Mouse (Mus musculus) forebrain, postnatal 0 days (tissue): ENCODE measurements at regions not wholly inside any gene's neighbourhood (a gene's known extent, or its start where the extent isn't known, plus 50 kb on each side); places are given as distances from the start of the nearest gene placed in this dataset.
A peak's percentile ranks its signal among the peaks of the same experiment; 100 is the strongest.

Experiments
- ATAC-seq: fragments of 200-750 bp; cut with Nextera tagmentation; 2 replicates; pipeline ENCODE4 v1.8.0; 2017; ENCODE audit warnings: mild to moderate bottlenecking, moderate library complexity
- DNase-seq: peaks from one replicate; pipeline ENCODE4 v3.0.0-alpha.2; 2015
- H3K27ac ChIP-seq: fragments of 300-500 bp; sonication (generic); 2 replicates; pipeline ENCODE4 v1.5.1; 2014; ENCODE audit warnings: low read depth, mild to moderate bottlenecking, antibody characterized with exemption, low read length, moderate library complexity, mixed read lengths
- H3K27me3 ChIP-seq: fragments of 300-500 bp; sonication (generic); 2 replicates; pipeline ENCODE4 v1.6.1; 2014; ENCODE audit warnings: mild to moderate bottlenecking, low read length, mixed read lengths; ENCODE audit not compliant: insufficient read depth
- H3K36me3 ChIP-seq: fragments of 300-500 bp; sonication (generic); 2 replicates; pipeline ENCODE4 v1.6.1; 2014; ENCODE audit warnings: mild to moderate bottlenecking, moderate library complexity; ENCODE audit not compliant: insufficient read depth
- H3K4me1 ChIP-seq: fragments of 300-500 bp; sonication (generic); 2 replicates; pipeline ENCODE4 v1.6.1; 2014; ENCODE audit warnings: antibody characterized with exemption; ENCODE audit not compliant: insufficient read depth
- H3K4me2 ChIP-seq: fragments of 300-500 bp; sonication (generic); 2 replicates; pipeline ENCODE4 v1.6.1; 2014; ENCODE audit warnings: low read depth, mild to moderate bottlenecking, moderate library complexity
- H3K4me3 ChIP-seq: fragments of 300-500 bp; sonication (generic); 2 replicates; pipeline ENCODE4 v1.5.1; 2014; ENCODE audit warnings: low read depth, low read length, mixed read lengths
- H3K9ac ChIP-seq: fragments of 300-500 bp; sonication (generic); 2 replicates; pipeline ENCODE4 v1.6.1; 2014; ENCODE audit warnings: mild to moderate bottlenecking
- H3K9me3 ChIP-seq: fragments of 300-500 bp; sonication (generic); 2 replicates; pipeline ENCODE4 v1.6.1; 2016; ENCODE audit warnings: low read length
- CTCF ChIP-seq: sonication (generic); IDR thresholded peaks from 2 replicates; pipeline ENCODE4 v1.5.1; 2016; ENCODE audit warnings: antibody characterized with exemption, control low read depth, low read depth
- WGBS: fragments of 180-500 bp; shearing (Covaris S2); extraction: QIAGEN DNeasy Blood & Tissue Kit; methylation state at CpG from one replicate; pipeline ENCODE4 v1.1.7; 2014; 5-methylcytosine and 5-hydroxymethylcytosine counted together

DNA sequence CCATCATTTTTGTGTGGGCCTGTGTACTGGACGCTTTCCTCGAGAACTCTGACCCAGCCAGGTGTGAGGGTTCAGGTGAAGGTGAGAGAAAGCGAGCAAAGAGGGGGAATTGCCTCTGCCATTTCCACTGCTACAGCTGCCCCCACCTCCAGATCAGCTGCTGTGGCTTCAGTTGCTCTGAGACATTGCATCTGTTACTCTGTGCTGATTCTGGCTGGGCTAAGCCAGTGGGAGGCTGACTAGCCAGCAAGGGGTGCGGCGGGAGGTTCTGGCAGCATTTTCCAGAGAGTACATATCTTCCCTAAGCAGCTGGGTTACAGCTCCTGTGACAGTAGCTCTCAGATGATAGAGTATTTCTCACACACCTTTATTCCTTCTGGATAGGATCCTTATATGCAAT is 712.7 kb upstream of the Cdh18 start:
- Histone ChIP-seq H3K4me2 (no peak overlapping the region), H3K27ac (no peak overlapping the region), H3K9ac (no peak overlapping the region), H3K36me3 (no peaks in the 10 kb centered on the region), H3K9me3 (no peaks in the 10 kb centered on the region), H3K27me3 (no peaks in the 10 kb centered on the region), H3K4me1 (no peaks in the 10 kb centered on the region), H3K4me3 (no peak overlapping the region)
- WGBS = 92% methylated on average over 5 of the region's 5 CpGs
- TF ChIP-seq CTCF = no peak
- ATAC-seq (no peak), DNase-seq (no peak)

DNA sequence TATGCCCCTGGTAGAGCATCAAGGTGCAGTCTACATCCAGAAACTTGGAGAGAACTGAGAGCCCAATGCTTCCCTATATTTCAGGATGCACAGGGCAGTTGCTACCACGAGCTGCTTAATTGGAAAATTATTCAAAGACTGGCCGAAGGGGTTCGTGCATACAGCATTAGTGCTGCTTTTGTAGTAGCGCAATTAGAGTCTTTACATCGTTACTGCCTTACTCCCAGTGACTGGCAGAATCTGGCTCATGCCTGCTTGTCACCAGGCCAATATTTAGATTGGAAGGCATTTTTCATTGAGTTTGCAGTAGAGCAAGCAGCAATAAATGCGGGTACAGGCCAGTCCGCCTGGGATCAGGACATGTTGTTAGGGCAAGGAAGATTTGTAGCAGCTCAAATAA is 690.3 kb upstream of the Cdh18 start:
- DNase-seq = no peak
- no peaks in the 10 kb centered on the region for H3K27me3 ChIP-seq

DNA sequence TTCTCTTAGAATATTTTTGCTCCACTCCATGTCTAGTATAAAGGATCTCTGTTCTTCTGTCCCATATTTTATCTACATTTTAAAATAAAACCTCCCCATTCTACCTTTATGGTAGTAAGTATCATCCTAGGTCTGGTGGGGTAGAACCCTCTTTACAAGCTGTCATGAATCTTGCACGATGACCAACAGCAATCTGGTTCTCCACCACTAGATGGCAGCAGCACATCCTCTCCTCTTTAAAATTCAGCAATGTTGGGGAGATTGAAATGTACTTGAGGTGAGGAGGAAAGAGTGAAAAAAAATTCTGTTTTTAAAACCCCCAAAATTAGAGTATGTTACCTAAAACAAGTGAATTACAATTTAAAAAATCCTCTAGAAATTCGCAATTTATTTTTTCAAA is 663.6 kb upstream of the Cdh18 start:
- TF ChIP-seq CTCF = peak; percentile 87
- H3K4me3 ChIP-seq = no peak overlapping the region
- H3K27ac ChIP-seq = no peak overlapping the region
- peak; percentile 81 for DNase-seq
- WGBS = 35% methylated on average over 2 of the region's 2 CpGs
- H3K27me3 ChIP-seq = no peaks in the 10 kb centered on the region
- H3K9me3 ChIP-seq = no peaks in the 10 kb centered on the region
- H3K9ac ChIP-seq = no peak overlapping the region
- no peaks in the 10 kb centered on the region for H3K36me3 ChIP-seq
- ATAC-seq = peak; percentile 43; the same call in 1 of the 2 replicates
- no peaks in the 10 kb centered on the region for H3K4me1 ChIP-seq
- H3K4me2 ChIP-seq = no peak overlapping the region

More for the DNA sequence above, 690.3 kb upstream of the Cdh18 start:
- H3K9ac ChIP-seq = no peak overlapping the region
- 44% methylated on average over 7 of the region's 7 CpGs for WGBS
- no peak for ATAC-seq
- H3K4me1 ChIP-seq = no peaks in the 10 kb centered on the region
- no peaks in the 10 kb centered on the region for H3K36me3 ChIP-seq
- no peaks in the 10 kb centered on the region for H3K9me3 ChIP-seq
- H3K4me3 ChIP-seq = no peak overlapping the region
- H3K27ac ChIP-seq = no peak overlapping the region
- no peak overlapping the region for H3K4me2 ChIP-seq
- TF ChIP-seq CTCF = no peak
